Mouse (Mus musculus): ENCODE results near the gene Ncbp2.

DNA sequence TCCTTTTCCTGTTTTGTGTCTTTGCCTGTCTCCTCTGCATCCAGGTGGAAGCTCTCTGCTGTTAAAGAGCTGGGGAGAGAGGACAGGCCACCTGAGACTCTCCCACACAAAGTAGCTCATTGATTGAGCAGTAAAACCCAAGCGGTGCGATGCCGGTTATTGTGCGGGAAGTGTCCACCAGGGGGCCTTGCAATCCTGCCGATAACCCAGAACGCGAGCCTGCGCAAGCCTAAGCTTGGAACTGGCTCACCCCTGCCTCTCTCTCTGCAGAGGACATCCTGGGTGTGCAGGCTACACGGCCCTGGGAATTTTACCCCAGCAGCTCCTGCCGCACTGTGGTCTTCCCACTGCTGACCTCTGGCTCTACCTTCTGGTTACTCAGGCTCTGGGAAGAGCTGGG is 4.3 kb upstream of the Ncbp2 start:
- TF ChIP-seq CTCF (IDR thresholded peaks at IDR 0.05; ENCODE audit: low read depth, low read length) (peak; percentile 88), POLR2A (IDR thresholded peaks at IDR 0.05; ENCODE audit: extremely low read depth, insufficient read depth, low read length) (no peak)

Data from liver, adult 2 months (tissue).